Mouse (Mus musculus) c-Kit-positive CD71-negative TER-119-negative erythroid progenitor cells, embryonic 14.5 days (primary cell): ENCODE data around the gene Mtmr12.

Source experiments
- DNase-seq: peaks from one replicate; pipeline ENCODE4 v3.0.0-alpha.2; 2013; ENCODE audit warnings: low read depth

The Mtmr12 gene

GRCm38 (mm10) chr15:12321091-12321787 is 116.4 kb downstream of the Mtmr12 start, which contains the start of gene Golph3:
Golph3 (plus strand) TSS chr15:12321450.
- DNase-seq, result peak; percentile 81

GRCm38 (mm10) chr15:12321788-12322621 is 117.2 kb downstream of the Mtmr12 start, which contains the start of gene 1810049J17Rik:
1810049J17Rik (minus strand) TSS chr15:12321899.
- no peak for DNase-seq

- DNase-seq, result no peak
Observed at GRCm38 (mm10) chr15:12322676-12323402, 118.0 kb downstream of the Mtmr12 start.
